Mouse (Mus musculus): ENCODE results near the gene Foxs1. TPM values are rescaled to one million over a fixed set of nuclear protein-coding genes. Genes with fewer than 3 reads are reported as not detected.

Gene Foxs1
- total RNA-seq, 2 experiments from 2014 or later = 1.5 to 2.2 TPM

- DNase-seq = no peak
- intact Hi-C loops (cut with DNase I) = no loop called here
Observed at GRCm38 (mm10) chr2:152906274-152907037, 26.6 kb downstream of the Foxs1 start.

GRCm38 (mm10) chr2:152905036-152905829, 27.8 kb downstream of the Foxs1 start:
- intact Hi-C loops (cut with DNase I) = no loop called here
- DNase-seq = no peak

- intact Hi-C loops (cut with DNase I) = no loop called here
- DNase-seq = peak in 1 of 2 experiments; percentile 38
Observed at GRCm38 (mm10) chr2:152904127-152904643, 28.8 kb downstream of the Foxs1 start.

GRCm38 (mm10) chr2:152903586-152903985, 29.4 kb downstream of the Foxs1 start:
- peak in 1 of 2 experiments; percentile 25 for DNase-seq
- intact Hi-C loops (cut with DNase I) = no loop called here

GRCm38 (mm10) chr2:152902658-152903057, 30.4 kb downstream of the Foxs1 start:
- intact Hi-C loops (cut with DNase I) = no loop called here
- no peak for DNase-seq

- intact Hi-C loops (cut with DNase I) = no loop called here
Observed at GRCm38 (mm10) chr2:152901296-152901695, 31.7 kb downstream of the Foxs1 start.

GRCm38 (mm10) chr2:152899011-152899410, 34.0 kb downstream of the Foxs1 start:
- no peak for DNase-seq
- intact Hi-C loops (cut with DNase I) = no loop called here

More at GRCm38 (mm10) chr2:152901296-152901695, 31.7 kb downstream of the Foxs1 start:
- no peak for DNase-seq

- intact Hi-C loops (cut with DNase I) = no loop called here
- DNase-seq = no peak
Observed at GRCm38 (mm10) chr2:152896926-152897325, 36.1 kb downstream of the Foxs1 start.

- intact Hi-C loops (cut with DNase I) = no loop called here
- DNase-seq = no peak
Observed at GRCm38 (mm10) chr2:152895834-152896233, 37.2 kb downstream of the Foxs1 start.

- intact Hi-C loops (cut with DNase I) = loop anchor here (5.0 kb wide), 2 partner anchors 51 to 196 kb away; no protein-coding TSS in a partner anchor
- DNase-seq = no peak
Observed at GRCm38 (mm10) chr2:152888774-152889173, 44.2 kb downstream of the Foxs1 start.

GRCm38 (mm10) chr2:152887230-152887629, 45.8 kb downstream of the Foxs1 start:
- no peak for DNase-seq
- intact Hi-C loops (cut with DNase I) = loop anchor here (5.0 kb wide), 2 partner anchors 50 to 195 kb away; no protein-coding TSS in a partner anchor

- intact Hi-C loops (cut with DNase I) = no loop called here
Observed at GRCm38 (mm10) chr2:152884101-152884645, 48.8 kb downstream of the Foxs1 start.

More at GRCm38 (mm10) chr2:152884101-152884645, 48.8 kb downstream of the Foxs1 start:
- DNase-seq = no peak

Other genes with a start within 250 kb of the Foxs1 start
- gene Mcts2, start 246.2 kb downstream of the Foxs1 start, total RNA-seq (2021) = 10 to 100 TPM in 1 of 2 experiments, 1 to 10 TPM in 1; 9.6 to 12.1 TPM
- gene Id1, start 197.0 kb downstream of the Foxs1 start, total RNA-seq (2021) = 10 to 100 TPM; 11.5 to 17.7 TPM
- gene Cox4i2, start 179.0 kb downstream of the Foxs1 start, total RNA-seq (2021) = 1 to 10 TPM; 2.9 TPM
- 10 to 100 TPM; 15.4 to 17.6 TPM for gene Bcl2l1, start 101.5 kb downstream of the Foxs1 start, total RNA-seq (2021)
- 1 to 10 TPM; 1.4 to 1.9 TPM for gene Tpx2, start 85.2 kb downstream of the Foxs1 start, total RNA-seq (2021)
- 100 to 1,000 TPM; 443 to 553 TPM for gene Mylk2, start 21.9 kb downstream of the Foxs1 start, total RNA-seq (2021)
- 1 to 10 TPM in 1 of 2 experiments, under 1 TPM in 1; 0.20 to 1.1 TPM for gene Dusp15, start 18.5 kb upstream of the Foxs1 start, total RNA-seq (2021)
- not detected for gene Ttll9, start 29.3 kb upstream of the Foxs1 start, total RNA-seq (2021)
- gene Pdrg1, start 82.2 kb upstream of the Foxs1 start, total RNA-seq (2021) = 10 to 100 TPM; 69.5 to 74.1 TPM
- not detected for gene Xkr7, start 98.6 kb upstream of the Foxs1 start, total RNA-seq (2021)
- gene Ccm2l, start 132.7 kb upstream of the Foxs1 start, total RNA-seq (2021) = 1 to 10 TPM; 4.3 to 4.5 TPM
- under 1 TPM; 0.20 to 0.30 TPM for gene Hck, start 175.3 kb upstream of the Foxs1 start, total RNA-seq (2021)
- 10 to 100 TPM; 27.3 to 31.1 TPM for gene Tm9sf4, start 228.1 kb upstream of the Foxs1 start, total RNA-seq (2021)

Measured in gastrocnemius, postnatal 36 days (tissue).